Mouse (Mus musculus): ENCODE results near the gene Taar8a. TPM values are rescaled to one million over a fixed set of nuclear protein-coding genes. Genes with fewer than 3 reads are reported as not detected.
"Not testable (repeated sequence)": the region's sequence is repeated elsewhere in the genome, so short reads cannot be mapped to it uniquely, and the experiment has no call there.

Taar8a gene
- polyA plus RNA-seq (2015; fragmentation: Nextera tagmentation; extraction: Ambion mirVana), result not detected in 2 replicates

DNA sequence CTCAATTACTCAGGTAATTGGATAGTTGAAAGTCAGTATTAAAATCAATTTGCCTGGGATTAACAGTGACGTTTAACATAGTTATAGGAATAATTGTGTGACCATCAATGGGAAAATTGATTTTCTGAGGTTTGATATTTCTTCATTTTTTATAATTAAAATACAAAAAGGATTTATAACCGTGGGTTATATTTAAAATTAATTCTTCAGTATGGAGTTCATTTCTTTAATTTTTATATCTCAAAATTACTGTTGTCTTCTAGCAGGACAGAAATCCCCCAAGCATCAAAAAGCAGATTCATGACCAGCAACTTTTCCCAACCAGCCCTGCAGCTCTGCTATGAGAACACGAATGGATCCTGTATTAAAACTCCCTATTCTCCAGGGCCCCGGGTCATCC, at the start of gene Taar8a:
Taar8a (plus strand) TSS at position 301 of the 400 bp plus-strand sequence.
- DNase-seq (ENCODE audit: low spot score); H3K9ac ChIP-seq (replicated peaks; ENCODE audit: low read depth): not testable (repeated sequence)
- 86% methylated on average over 2 of the region's 4 CpGs for WGBS

DNA sequence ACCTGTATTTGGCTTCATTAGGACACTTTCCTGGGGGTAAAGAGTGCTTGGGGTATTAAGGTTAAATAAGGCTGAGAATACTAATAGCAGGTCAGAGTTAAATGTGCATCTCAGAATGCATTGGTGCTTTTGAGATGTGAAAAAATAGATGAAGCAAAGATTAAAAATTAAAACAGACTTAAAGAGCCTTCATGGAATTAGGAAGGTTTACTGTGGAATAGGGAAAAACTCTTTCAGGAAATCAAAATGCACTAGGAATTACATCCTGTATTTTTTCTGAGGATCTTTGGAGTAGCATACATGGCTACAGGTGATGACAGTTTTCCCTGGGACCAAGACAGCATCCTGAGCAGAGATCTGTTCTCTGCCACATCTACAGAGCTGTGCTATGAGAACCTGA, 49.4 kb upstream of the Taar8a start, which contains the start of gene Taar7d:
Taar7d (plus strand) TSS at position 301 of the 400 bp plus-strand sequence.
- H3K4me1 ChIP-seq (ENCODE audit: insufficient read depth, low read depth, low read length), result no peaks in the 10 kb centered on the region
- DNase-seq (ENCODE audit: low spot score) (no peak), ATAC-seq (no peak)
- no peak within 1 kb of the TSS for H3K4me2 ChIP-seq (replicated peaks; ENCODE audit: low read depth, low read length)
- TF ChIP-seq EP300 (IDR thresholded peaks at IDR 0.05) (no peak), CTCF (IDR thresholded peaks at IDR 0.05) (no peak)
- H3K27me3 ChIP-seq (replicated peaks; ENCODE audit: insufficient read depth, low read length), result no peaks in the 10 kb centered on the region
- no peak within 1 kb of the TSS for H3K27ac ChIP-seq (ENCODE audit: low read length)
- H3K36me3 ChIP-seq (ENCODE audit: insufficient read depth, low read length), result no peaks in the 10 kb centered on the region
- no peak within 1 kb of the TSS for H3K9ac ChIP-seq (replicated peaks; ENCODE audit: low read depth)
- no peaks in the 10 kb centered on the region for H3K9me3 ChIP-seq (ENCODE audit: low read length)
- no peak within 1 kb of the TSS for H3K4me3 ChIP-seq (ENCODE audit: low read depth, low read length)

More for the DNA sequence above, at the start of gene Taar8a:
- not testable (repeated sequence) for H3K4me1 ChIP-seq (ENCODE audit: insufficient read depth, low read depth, low read length); H3K9me3 ChIP-seq (ENCODE audit: low read length); H3K4me3 ChIP-seq (ENCODE audit: low read depth, low read length); ATAC-seq; H3K27ac ChIP-seq (ENCODE audit: low read length); H3K36me3 ChIP-seq (ENCODE audit: insufficient read depth, low read length); H3K27me3 ChIP-seq (replicated peaks; ENCODE audit: insufficient read depth, low read length); H3K4me2 ChIP-seq (replicated peaks; ENCODE audit: low read depth, low read length)

DNA sequence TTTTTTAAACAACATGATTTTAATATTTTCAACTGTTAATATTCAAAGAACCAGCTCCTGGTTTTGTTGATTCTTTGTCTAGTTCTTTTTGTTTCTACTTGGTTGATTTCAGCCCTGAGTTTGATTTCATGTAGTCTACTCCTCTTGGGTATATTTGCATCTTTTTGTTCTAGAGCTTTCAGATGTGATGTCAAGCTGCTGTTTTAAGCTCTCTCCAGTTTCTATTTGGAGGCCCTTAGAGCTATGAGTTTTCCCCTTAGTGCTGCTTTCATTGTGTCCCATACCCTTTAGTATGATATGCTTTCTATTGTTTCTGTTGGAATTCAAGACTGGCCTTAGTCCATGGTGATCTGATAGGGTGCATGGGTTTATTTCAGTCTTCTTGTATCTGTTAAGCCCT, 45.0 kb upstream of the Taar8a start:
- Histone ChIP-seq H3K27me3 (replicated peaks; ENCODE audit: insufficient read depth, low read length) (no peaks in the 10 kb centered on the region), H3K9me3 (ENCODE audit: low read length) (no peaks in the 10 kb centered on the region), H3K9ac (replicated peaks; ENCODE audit: low read depth) (no peak overlapping the region), H3K36me3 (ENCODE audit: insufficient read depth, low read length) (no peaks in the 10 kb centered on the region), H3K27ac (ENCODE audit: low read length) (no peak overlapping the region), H3K4me3 (ENCODE audit: low read depth, low read length) (no peak overlapping the region), H3K4me2 (replicated peaks; ENCODE audit: low read depth, low read length) (no peak overlapping the region), H3K4me1 (ENCODE audit: insufficient read depth, low read depth, low read length) (no peaks in the 10 kb centered on the region)
- DNase-seq (ENCODE audit: low spot score), result no peak
- no peak for ATAC-seq
- TF ChIP-seq CTCF (IDR thresholded peaks at IDR 0.05) (no peak), EP300 (IDR thresholded peaks at IDR 0.05) (no peak)

DNA sequence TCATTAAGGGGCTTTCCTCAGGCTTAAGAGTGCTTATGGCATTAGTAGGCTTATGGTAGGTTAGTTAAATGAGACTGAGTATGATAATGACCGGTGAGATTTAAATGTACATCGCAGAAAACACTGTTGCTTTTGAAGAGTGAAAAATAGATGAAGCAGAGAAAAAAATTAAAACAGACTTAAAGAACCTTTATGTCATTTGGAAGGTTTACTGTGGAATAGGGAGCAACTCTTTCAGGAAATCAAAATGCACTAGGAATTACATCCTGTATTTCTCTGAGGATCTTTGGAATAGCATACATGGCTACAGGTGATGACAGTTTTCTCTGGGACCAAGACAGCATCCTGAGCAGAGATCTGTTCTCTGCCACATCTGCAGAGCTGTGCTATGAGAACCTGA, 39.0 kb upstream of the Taar8a start, which contains the start of gene Taar7e:
Taar7e (plus strand) TSS at position 301 of the 400 bp plus-strand sequence.
- Histone ChIP-seq H3K36me3 (ENCODE audit: insufficient read depth, low read length) (no peaks in the 10 kb centered on the region), H3K4me3 (ENCODE audit: low read depth, low read length) (no peak within 1 kb of the TSS), H3K9ac (replicated peaks; ENCODE audit: low read depth) (no peak within 1 kb of the TSS), H3K27me3 (replicated peaks; ENCODE audit: insufficient read depth, low read length) (no peaks in the 10 kb centered on the region), H3K4me1 (ENCODE audit: insufficient read depth, low read depth, low read length) (no peaks in the 10 kb centered on the region), H3K27ac (ENCODE audit: low read length) (no peak within 1 kb of the TSS), H3K4me2 (replicated peaks; ENCODE audit: low read depth, low read length) (no peak within 1 kb of the TSS), H3K9me3 (ENCODE audit: low read length) (no peaks in the 10 kb centered on the region)
- WGBS, result 94% methylated on average over 2 of the region's 2 CpGs
- DNase-seq (ENCODE audit: low spot score) (no peak), ATAC-seq (no peak)
- TF ChIP-seq EP300 (IDR thresholded peaks at IDR 0.05) (no peak), CTCF (IDR thresholded peaks at IDR 0.05) (no peak)

DNA sequence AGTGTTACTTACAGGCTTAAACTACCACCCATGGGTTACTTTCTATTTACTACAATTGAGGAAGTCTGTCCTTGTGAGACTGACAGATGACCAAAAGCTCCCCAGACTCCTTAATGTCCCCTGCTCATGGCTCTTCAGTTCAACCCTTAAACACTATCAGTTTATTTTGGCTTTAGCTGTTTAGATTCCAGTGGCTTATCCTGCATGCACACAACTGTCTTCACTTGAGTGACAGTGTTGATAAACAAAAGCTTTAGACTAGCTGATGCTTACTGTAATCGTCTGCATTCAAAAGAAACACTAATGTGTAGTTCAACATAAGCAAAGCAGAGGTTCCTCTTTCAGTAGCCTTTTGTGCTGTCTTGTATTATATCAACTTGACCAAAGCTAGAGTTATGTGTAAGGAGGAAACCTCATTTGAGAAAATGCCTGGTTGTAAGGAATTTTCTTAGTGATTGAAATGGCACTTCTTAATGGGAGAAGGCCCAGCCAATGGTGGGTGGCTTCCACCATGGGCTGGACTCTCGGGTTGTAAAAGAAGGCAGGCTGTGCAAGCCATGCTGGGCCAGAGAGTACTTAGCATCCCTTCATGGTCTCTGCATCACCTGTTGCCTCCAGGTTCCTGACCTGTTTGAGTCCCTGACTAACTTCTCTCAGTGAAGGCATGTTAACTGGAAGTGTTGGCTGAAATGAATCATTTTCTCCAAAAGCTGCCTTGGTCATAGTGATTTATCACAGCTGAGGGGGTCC, 36.0 kb upstream of the Taar8a start:
- no peaks in the 10 kb centered on the region for H3K9me3 ChIP-seq (ENCODE audit: low read length)
- no peak overlapping the region for H3K27ac ChIP-seq (ENCODE audit: low read length)
- H3K4me3 ChIP-seq (ENCODE audit: low read depth, low read length), result no peak overlapping the region
- no peaks in the 10 kb centered on the region for H3K27me3 ChIP-seq (replicated peaks; ENCODE audit: insufficient read depth, low read length)
- DNase-seq (ENCODE audit: low spot score) (no peak), ATAC-seq (no peak)
- WGBS, result 42% methylated on average over 2 of the region's 2 CpGs
- no peaks in the 10 kb centered on the region for H3K4me1 ChIP-seq (ENCODE audit: insufficient read depth, low read depth, low read length)
- no peaks in the 10 kb centered on the region for H3K36me3 ChIP-seq (ENCODE audit: insufficient read depth, low read length)
- TF ChIP-seq CTCF (IDR thresholded peaks at IDR 0.05) (no peak), EP300 (IDR thresholded peaks at IDR 0.05) (no peak)
- H3K4me2 ChIP-seq (replicated peaks; ENCODE audit: low read depth, low read length), result no peak overlapping the region
- H3K9ac ChIP-seq (replicated peaks; ENCODE audit: low read depth), result no peak overlapping the region

DNA sequence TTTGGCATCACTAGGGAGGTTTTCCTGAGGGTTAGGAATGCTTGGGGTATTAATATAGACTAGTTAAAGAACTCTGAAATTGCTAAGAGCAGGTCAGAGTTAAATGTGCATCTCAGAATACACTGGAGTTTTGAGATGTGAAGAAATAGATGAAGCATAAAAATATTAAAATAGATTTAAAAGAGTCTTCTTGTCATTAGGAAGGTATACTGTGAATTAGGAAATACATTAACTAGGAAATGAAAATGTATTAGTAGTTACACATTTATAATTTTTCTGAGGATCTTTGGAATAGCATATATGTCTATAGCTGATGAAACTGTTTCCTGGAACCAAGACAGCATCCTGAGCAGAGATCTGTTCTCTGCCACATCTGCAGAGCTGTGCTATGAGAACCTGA, 27.1 kb upstream of the Taar8a start, which contains the start of gene Taar7f:
Taar7f (plus strand) TSS at position 301 of the 400 bp plus-strand sequence.
- H3K36me3 ChIP-seq (ENCODE audit: insufficient read depth, low read length), result no peaks in the 10 kb centered on the region
- H3K9me3 ChIP-seq (ENCODE audit: low read length), result no peaks in the 10 kb centered on the region
- no peak within 1 kb of the TSS for H3K4me2 ChIP-seq (replicated peaks; ENCODE audit: low read depth, low read length)
- no peak for TF ChIP-seq CTCF (IDR thresholded peaks at IDR 0.05)
- TF ChIP-seq EP300 (IDR thresholded peaks at IDR 0.05), result no peak
- H3K9ac ChIP-seq (replicated peaks; ENCODE audit: low read depth), result no peak within 1 kb of the TSS
- DNase-seq (ENCODE audit: low spot score) (no peak), ATAC-seq (no peak)
- no peaks in the 10 kb centered on the region for H3K4me1 ChIP-seq (ENCODE audit: insufficient read depth, low read depth, low read length)
- no peaks in the 10 kb centered on the region for H3K27me3 ChIP-seq (replicated peaks; ENCODE audit: insufficient read depth, low read length)
- no peak within 1 kb of the TSS for H3K27ac ChIP-seq (ENCODE audit: low read length)
- H3K4me3 ChIP-seq (ENCODE audit: low read depth, low read length), result no peak within 1 kb of the TSS
